Mouse (Mus musculus): Measurements from ENCODE around the gene Myh14. TPM values are rescaled to one million over a fixed set of nuclear protein-coding genes. Genes with fewer than 3 reads are reported as not detected.

The Myh14 gene
- total and polyA plus RNA-seq, 3 experiments: 0.09 to 1.5 (median 0.60) TPM

GRCm38 (mm10) chr7:44597666-44598065 is 73.0 kb downstream of the Myh14 start:
- no peak overlapping the region for H3K27ac ChIP-seq (ENCODE audit: insufficient read depth, low read depth)
- H3K27me3 ChIP-seq (replicated peaks): no peaks in the 10 kb centered on the region
- H3K36me3 ChIP-seq (replicated peaks in 1 of 2; ENCODE audit: control insufficient read depth in 1 of 2, insufficient read depth in 1 of 2, low read length in 1 of 2): peaks cover 7 to 46% of the 10 kb centered on the region in 2 experiments
- H3K4me2 ChIP-seq (ENCODE audit: insufficient read depth, low read depth, poor library complexity, severe bottlenecking): no peak overlapping the region
- no peak overlapping the region for H3K9ac ChIP-seq (ENCODE audit: insufficient read depth, low read depth)
- H3K79me2 ChIP-seq (replicated peaks; ENCODE audit: control insufficient read depth, extremely low read depth, insufficient read depth, poor library complexity, severe bottlenecking): 0 out of 2 replicates have a peak, but pooled peaks cover 2% of the 10 kb centered on the region
- no peak for DNase-seq (ENCODE audit: extremely low read depth)
- in situ Hi-C loops (cut with MboI; ENCODE audit: low pct_ligation_motif_present, low pct_unique_long_range_greater_than_20kb, low sequenced_read_pairs): no loop called here
- H3K4me3 ChIP-seq (replicated peaks in 1 of 3; ENCODE audit: low read depth in 2 of 3, low read length in 2 of 3, poor library complexity in 1 of 3): no peak overlapping the region
- H3K9me3 ChIP-seq (replicated peaks; ENCODE audit: low read length): no peaks in the 10 kb centered on the region
- no peak for TF ChIP-seq CHD2 (IDR thresholded peaks at IDR 0.05; ENCODE audit: low read length)
- TF ChIP-seq HCFC1 (IDR thresholded peaks at IDR 0.05; ENCODE audit: low read depth, low read length): no peak
- TF ChIP-seq POLR2A (IDR thresholded peaks at IDR 0.05; ENCODE audit: low read depth, low read length): no peak
- TF ChIP-seq NRF1 (IDR thresholded peaks at IDR 0.05; ENCODE audit: low read depth, low read length): no peak
- no peak for TF ChIP-seq ZMIZ1 (IDR thresholded peaks at IDR 0.05; ENCODE audit: low read depth, low read length)
- TF ChIP-seq UBTF (IDR thresholded peaks at IDR 0.05; ENCODE audit: low read depth, low read length): no peak
- TF ChIP-seq ZNF384 (IDR thresholded peaks at IDR 0.05; ENCODE audit: low read depth, low read length): no peak
- peaks cover 0 to 3% of the 10 kb centered on the region in 2 experiments; a peak in 1 of 4 replicates for H3K4me1 ChIP-seq (ENCODE audit: control insufficient read depth in 1 of 2, insufficient read depth in 2 of 2)
- dilution Hi-C loops (cut with MboI; ENCODE audit: extremely low pct_ligation_motif_present, extremely low pct_unique_long_range_greater_than_20kb, low sequenced_read_pairs): no loop called here

GRCm38 (mm10) chr7:44596996-44597538 is 73.6 kb downstream of the Myh14 start:
- no peak for DNase-seq (ENCODE audit: extremely low read depth)
- TF ChIP-seq USF2 (conservative IDR thresholded peaks at IDR 0.05; ENCODE audit: low read depth, low read length): no peak
- TF ChIP-seq MAX (IDR thresholded peaks at IDR 0.05; ENCODE audit: low read length): no peak
- TF ChIP-seq CTCF (conservative IDR thresholded peaks at IDR 0.05 in 1 of 2, IDR thresholded peaks at IDR 0.05 in 1 of 2; ENCODE audit: low read depth in 2 of 2, low read length in 2 of 2): no peak
- TF ChIP-seq NELFE (IDR thresholded peaks at IDR 0.05; ENCODE audit: low read depth, low read length): no peak
- TF ChIP-seq EP300 (IDR thresholded peaks at IDR 0.05; ENCODE audit: low read length): no peak
- no peak for TF ChIP-seq IRF4 (IDR thresholded peaks at IDR 0.05; ENCODE audit: low read depth, low read length)
- no peak for TF ChIP-seq ZKSCAN1 (IDR thresholded peaks at IDR 0.05; ENCODE audit: borderline replicate concordance, low read depth, low read length)
- TF ChIP-seq RAD21 (IDR thresholded peaks at IDR 0.05; ENCODE audit: low read depth, low read length): no peak
- no peak for TF ChIP-seq ELF1 (IDR thresholded peaks at IDR 0.05; ENCODE audit: low read depth, low read length)
- TF ChIP-seq MYC (IDR thresholded peaks at IDR 0.05; ENCODE audit: low read depth, low read length): no peak
- TF ChIP-seq E2F4 (IDR thresholded peaks at IDR 0.05; ENCODE audit: insufficient replicate concordance, low read depth, low read length): no peak
- no peak for TF ChIP-seq POLR2AphosphoS2 (IDR thresholded peaks at IDR 0.05; ENCODE audit: low read depth, low read length)
- TF ChIP-seq MAZ (IDR thresholded peaks at IDR 0.05; ENCODE audit: low read depth, low read length): no peak
- TF ChIP-seq MXI1 (IDR thresholded peaks at IDR 0.05; ENCODE audit: low read depth, low read length): no peak
- Histone ChIP-seq H3K4me1 (ENCODE audit: control insufficient read depth in 1 of 2, insufficient read depth in 2 of 2) (peaks cover 3 to 5% of the 10 kb centered on the region in 2 experiments; a peak in 3 of 4 replicates), H3K27ac (ENCODE audit: insufficient read depth, low read depth) (no peak overlapping the region), H3K4me3 (replicated peaks in 1 of 3; ENCODE audit: low read depth in 2 of 3, low read length in 2 of 3, poor library complexity in 1 of 3) (no peak overlapping the region), H3K79me2 (replicated peaks; ENCODE audit: control insufficient read depth, extremely low read depth, insufficient read depth, poor library complexity, severe bottlenecking) (0 out of 2 replicates have a peak, but pooled peaks cover 2% of the 10 kb centered on the region), H3K9me3 (replicated peaks; ENCODE audit: low read length) (no peaks in the 10 kb centered on the region), H3K36me3 (replicated peaks in 1 of 2; ENCODE audit: control insufficient read depth in 1 of 2, insufficient read depth in 1 of 2, low read length in 1 of 2) (peaks cover 7 to 42% of the 10 kb centered on the region in 2 experiments), H3K27me3 (replicated peaks) (peaks cover under 1% of the 10 kb centered on the region), H3K9ac (ENCODE audit: insufficient read depth, low read depth) (no peak overlapping the region), H3K4me2 (ENCODE audit: insufficient read depth, low read depth, poor library complexity, severe bottlenecking) (no peak overlapping the region)
- dilution Hi-C loops (cut with MboI; ENCODE audit: extremely low pct_ligation_motif_present, extremely low pct_unique_long_range_greater_than_20kb, low sequenced_read_pairs): no loop called here
- in situ Hi-C loops (cut with MboI; ENCODE audit: low pct_ligation_motif_present, low pct_unique_long_range_greater_than_20kb, low sequenced_read_pairs): no loop called here

Data from CH12.LX (cell line).